Mouse (Mus musculus) layer of hippocampus, adult 18-20 months (tissue): ENCODE data around the gene Tcaim. TPM values are rescaled to one million over a fixed set of nuclear protein-coding genes. Genes with fewer than 3 reads are reported as not detected.

Experiments
- DNase-seq, 2 experiments: peaks; one replicate each; pipeline ENCODE4 v3.0.0; 2022; ENCODE audit warnings: low spot score in 2 of 2
- long read RNA-seq: library from polyadenylated mRNA; stranded (forward); transcript quantifications from one replicate; pipeline ENCODE4 v2.0.0, GENCODE M21; 2021
- total RNA-seq, 2 experiments: library from RNA; stranded (reverse); gene quantifications; 2 replicates each; pipeline ENCODE4 v1.2.3; 2021

Gene Tcaim
- total RNA-seq: 10 to 100 TPM; 20.2 to 22.0 TPM
- long read RNA-seq, partial matches to known transcripts: 4 of 19 reads
- long read RNA-seq, other reads (novel, unspliced or antisense): 10 of 19 reads

GRCm38 (mm10) chr9:122805053-122805844 lies at the start of gene Tcaim:
Gene Tcaim, plus strand, starts transcription at chr9:122805539.
- peak; percentile 89 to 95 for DNase-seq

GRCm38 (mm10) chr9:122757614-122758013 lies 47.7 kb upstream of the Tcaim start:
- no peak for DNase-seq

- no peak for DNase-seq
Observed at GRCm38 (mm10) chr9:122760111-122760510, 45.2 kb upstream of the Tcaim start.

DNA sequence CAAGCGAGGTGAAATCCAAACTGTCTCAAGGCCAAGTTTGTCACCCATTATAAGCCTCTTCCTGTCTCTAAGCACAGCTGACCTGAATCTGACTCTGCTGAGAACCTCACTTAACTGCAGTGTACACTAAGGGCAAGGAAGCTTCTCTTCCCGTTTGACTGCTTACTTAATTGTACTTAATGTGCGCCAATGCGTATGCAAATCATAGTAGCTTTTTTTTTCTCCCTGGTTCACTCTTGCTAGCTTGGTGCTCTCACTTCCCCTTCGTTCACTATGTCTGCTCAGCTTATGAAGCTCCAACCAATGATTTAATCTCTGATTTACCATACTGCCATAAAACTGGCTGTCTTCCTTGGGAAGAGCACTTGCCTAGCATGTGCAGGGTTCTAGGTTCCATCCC lies 20.1 kb upstream of the Tcaim start:
- no peak for DNase-seq

DNA sequence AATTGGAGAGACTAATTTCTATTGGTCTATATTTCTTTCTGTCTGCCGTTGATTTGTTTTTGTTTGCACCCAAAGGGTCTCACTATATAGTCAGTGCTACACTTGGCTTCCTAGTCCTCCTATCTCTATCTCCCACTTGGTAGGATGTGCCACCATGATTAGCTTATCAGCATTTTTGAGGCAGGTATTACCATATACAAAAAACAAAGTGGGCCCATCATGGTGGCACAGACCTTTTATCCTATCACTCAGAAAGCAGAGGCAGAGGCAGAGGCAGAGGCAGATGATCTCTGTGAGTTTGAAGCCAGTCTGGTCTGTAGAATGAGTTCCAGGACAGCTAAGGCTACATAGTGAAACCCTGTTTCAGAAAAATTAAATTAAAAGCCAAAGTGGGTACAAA lies 18.8 kb upstream of the Tcaim start:
- no peak for DNase-seq

DNA sequence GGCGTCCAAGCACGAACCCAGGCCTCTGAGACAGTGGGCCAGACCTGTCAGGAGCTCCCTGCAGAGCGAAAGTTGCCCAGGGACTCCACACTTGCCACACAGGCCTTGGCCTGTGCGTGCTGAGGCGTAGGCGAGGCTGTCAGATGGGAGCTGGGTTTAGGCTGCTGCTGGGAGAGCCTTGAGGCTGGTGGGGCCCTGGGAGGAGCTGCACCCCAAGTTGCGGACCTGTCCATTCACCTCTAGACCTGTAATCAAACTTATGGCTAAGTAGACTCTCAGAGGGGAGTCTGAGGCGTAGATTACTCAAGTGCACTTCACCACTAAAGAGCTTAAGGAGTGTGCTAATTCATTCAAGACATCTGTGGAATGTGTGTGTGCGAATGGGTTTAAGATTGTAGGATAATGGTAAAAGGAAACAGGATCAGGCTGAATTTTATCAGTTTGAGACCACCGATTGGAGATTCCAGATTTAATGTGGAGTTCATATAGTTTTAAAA lies 554 bp downstream of the Tcaim start:
- no peak for DNase-seq

DNA sequence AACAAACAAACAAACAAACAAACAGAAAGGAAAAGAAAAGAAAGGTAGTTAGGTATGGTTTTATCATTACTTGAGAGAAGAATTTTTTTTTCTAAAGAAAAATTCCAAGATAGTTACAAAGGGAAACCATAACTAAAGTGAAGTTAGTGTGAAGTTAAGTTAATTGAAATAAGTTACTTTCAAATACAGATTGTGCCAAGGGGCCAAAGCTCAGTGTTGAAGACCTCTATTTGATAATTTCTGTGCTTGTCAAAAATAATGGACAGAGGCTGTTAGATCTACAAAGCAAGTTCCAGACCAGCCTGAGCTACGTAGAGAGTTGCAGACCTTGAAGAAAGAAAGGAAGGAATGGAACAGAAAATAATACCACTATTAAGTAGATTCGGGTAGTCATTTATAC lies 1.8 kb downstream of the Tcaim start:
- no peak for DNase-seq

GRCm38 (mm10) chr9:122810212-122810611 lies 4.9 kb downstream of the Tcaim start:
- DNase-seq: no peak

GRCm38 (mm10) chr9:122812386-122812785 lies 7.0 kb downstream of the Tcaim start:
- no peak for DNase-seq

DNA sequence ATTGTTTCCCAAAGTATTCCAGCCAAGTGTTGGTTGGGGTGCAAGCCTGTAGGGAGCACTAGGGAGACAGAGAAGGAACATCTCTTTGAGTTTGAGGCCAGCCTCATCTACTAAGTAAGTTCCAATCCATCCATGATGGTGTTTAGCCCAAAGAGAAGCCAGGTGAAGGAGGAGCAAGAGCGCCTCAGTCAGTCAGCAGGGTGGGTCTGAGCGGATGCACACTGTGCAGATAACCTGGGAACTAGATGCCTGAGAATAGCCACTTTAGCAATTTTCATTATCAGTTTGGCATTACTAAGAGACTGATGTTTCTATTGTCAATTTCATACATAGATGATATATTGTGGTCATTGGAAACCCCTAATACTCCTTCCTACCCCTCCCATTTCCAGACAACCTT lies 9.4 kb downstream of the Tcaim start:
- no peak for DNase-seq

GRCm38 (mm10) chr9:122815239-122815851 lies 10.0 kb downstream of the Tcaim start:
- DNase-seq: no peak

DNA sequence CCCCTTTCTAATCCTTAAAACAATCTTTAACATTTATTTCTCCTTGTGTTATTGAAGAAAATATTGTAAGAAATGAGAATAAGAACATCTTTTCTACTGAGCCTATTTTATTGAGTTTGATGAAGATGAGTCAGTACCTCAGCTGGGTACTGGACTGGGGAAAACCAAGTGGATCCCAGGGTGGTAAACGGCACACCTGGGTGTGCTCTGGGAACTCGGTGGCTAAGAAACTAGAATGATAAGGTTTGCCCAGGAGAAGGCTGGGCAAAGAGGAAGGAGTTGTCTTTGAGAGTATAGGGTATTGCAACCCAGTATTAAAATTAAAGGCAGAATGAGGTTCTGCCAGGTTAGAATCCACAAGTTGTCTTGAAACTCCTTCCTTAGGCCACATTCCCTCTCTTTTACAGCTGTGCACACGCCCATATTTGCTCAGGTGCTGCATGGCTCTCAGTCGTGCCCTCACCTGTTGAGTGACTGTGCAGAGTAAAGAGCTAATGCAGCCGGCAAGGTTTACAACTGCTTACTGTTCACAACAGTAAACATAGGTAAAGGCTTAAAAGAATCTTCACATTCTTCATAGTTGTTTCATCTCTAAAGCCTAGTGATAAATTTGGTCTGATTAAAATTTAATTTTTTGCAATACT lies 18.2 kb downstream of the Tcaim start:
- no peak for DNase-seq

GRCm38 (mm10) chr9:122826743-122827142 lies 21.4 kb downstream of the Tcaim start:
- no peak for DNase-seq

GRCm38 (mm10) chr9:122829826-122830380 lies 24.6 kb downstream of the Tcaim start:
- DNase-seq: no peak

DNA sequence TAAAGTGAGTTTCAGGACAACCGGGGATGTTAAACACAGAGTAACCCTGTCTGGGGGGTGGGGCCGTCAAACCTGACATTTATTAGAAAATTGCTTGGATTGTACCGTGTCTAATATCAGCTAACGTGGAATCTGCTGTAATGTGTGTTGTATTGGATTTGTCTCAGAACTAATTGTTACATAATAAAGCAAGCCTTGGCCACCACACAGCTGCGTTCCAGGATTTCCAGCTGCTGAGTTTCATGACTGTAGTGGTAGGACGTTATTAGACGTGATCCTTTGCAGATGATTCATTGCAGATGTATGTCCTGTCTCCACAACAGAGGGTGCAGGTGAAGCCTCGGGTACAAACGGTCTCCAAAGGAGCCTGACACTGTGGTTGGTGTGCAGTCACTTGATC lies 30.8 kb downstream of the Tcaim start:
- no peak for DNase-seq

DNA sequence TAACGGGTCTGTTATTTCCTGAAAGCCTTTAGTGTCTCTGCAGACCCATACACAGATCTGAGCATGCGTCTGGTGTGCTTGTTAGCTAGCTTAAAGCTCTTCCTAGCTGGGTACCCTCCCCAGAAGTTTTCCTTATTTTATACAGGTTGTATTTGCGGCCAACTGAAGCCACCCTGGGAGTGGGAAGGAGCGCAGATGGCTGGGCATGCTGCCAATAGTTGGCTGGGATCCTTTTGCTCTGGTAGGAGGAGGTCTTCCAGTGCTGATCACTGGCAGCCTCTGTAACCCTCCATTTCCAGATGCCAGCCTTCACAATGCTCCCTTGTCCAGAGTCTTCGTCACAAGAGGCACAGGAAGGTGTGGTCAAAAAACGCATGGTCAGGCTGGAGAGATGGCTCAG lies 31.5 kb downstream of the Tcaim start:
- DNase-seq: peak; percentile 48 to 70

GRCm38 (mm10) chr9:122837216-122837615 lies 31.9 kb downstream of the Tcaim start:
- no peak for DNase-seq

DNA sequence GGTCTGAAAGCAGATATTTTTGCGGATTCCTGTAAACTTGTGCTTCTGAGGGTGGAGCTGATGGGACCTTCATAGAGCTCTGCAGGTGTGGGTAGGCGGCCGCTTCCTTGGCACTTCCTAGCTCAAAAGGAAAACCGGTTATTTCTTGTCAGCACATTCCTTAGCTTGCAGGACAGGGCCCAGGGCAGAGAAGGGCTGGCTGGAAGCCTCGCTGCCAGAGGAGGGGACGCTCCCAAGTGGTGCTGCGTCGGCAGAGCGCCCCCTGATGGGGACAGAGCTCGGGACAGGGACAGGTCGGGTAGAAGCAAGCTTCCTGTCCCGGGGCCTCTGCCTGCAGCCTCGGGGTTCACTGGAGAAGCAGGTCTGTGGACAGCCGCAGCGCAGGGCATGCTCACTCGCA lies 32.3 kb downstream of the Tcaim start:
- DNase-seq: no peak

- no peak for DNase-seq
Observed at GRCm38 (mm10) chr9:122843760-122844159, 38.4 kb downstream of the Tcaim start, which contains the start of gene Gm35549. Gene Gm35549, minus strand, starts transcription at chr9:122844035.

GRCm38 (mm10) chr9:122845621-122846020 lies 40.3 kb downstream of the Tcaim start:
- DNase-seq: no peak

DNA sequence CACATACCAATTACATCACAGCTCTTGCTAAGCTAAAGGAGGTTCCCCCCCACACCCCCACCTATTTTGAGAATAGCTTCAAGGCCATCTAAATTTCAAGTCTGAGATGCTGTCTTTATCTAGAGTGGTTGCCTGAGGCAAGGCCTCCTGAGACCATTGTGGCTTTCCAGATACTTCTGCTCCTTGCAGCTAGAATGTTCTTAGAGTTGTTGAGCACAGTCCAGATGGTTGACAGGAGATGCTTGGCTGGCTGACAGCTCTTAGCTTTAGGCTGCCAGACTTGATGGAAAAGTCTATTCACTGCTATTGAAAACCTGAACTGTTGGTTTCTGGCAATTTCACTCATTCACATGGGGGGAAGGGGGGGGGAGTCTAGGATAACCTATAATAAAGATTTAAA lies 40.8 kb downstream of the Tcaim start:
- peak; percentile 50 to 83 for DNase-seq
